Mouse (Mus musculus) CD4-positive naive resting alpha-beta T cell, adult 57 days (primary cell): ENCODE results near the gene Krt17. TPM values are rescaled to one million over a fixed set of nuclear protein-coding genes. Genes with fewer than 3 reads are reported as not detected.

Source experiments
- total RNA-seq: library from RNA; stranded (reverse); gene quantifications from one replicate; pipeline ENCODE4 v1.2.4, GENCODE M21; 2023

Krt17 gene
- total RNA-seq, result not detected

GRCm38 (mm10) chr11:100260514-100261234 is at the start of gene Krt17:
TSS of gene Krt17 (minus strand) at chr11:100261029.

DNA sequence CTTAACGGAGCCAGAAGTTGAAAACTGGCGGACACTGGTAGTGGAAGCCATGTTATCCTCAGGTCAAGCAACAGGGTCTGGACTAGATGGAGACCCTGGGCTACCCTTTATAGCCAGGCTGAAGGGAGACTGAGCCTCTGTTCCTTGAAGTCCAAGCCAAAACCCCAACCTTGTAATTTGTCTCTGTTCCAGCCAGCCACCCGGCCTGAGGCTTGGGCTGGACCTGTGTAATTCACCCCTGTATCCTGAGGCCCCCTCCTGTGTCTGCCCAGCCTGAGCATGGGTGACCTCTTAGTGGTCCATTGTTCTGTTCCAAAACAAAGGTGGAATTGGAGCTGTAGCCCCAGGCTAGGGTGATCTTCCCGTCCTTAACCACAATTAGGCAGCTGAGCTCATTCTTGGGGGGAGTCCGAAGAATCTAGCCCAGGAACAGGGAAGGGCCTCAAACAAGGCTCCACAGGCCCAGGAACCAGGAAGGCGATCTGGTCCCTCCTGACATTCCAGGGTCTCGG is 9.0 kb upstream of the Krt17 start, which contains the start of gene Krt42:
Gene Krt42, minus strand, starts transcription at position 51 of the 512 bp plus-strand sequence.

GRCm38 (mm10) chr11:100248852-100249465 is 11.9 kb downstream of the Krt17 start, which contains the start of gene Krt16:
TSS of gene Krt16 (minus strand) at chr11:100248902.

DNA sequence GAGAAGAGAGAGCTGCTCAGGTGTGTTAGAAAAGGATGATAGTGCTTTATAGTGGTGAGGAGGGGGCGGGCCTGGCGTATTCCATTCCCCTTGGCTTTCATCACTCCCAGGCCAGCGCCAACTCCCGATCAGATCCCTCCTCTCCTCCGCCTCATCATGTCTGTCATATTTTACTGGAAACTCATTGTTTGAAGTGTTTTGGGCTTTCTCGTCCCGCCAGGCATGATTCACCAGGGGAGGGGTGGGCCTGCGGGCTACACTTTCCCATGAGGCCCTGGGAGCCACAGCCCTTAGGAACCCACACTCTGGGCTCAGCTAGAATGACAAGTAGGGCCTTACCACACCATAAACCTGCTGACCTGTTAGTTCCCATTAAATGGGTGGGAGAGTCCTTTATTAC is 53.3 kb downstream of the Krt17 start, which contains the start of gene Krt14:
Gene Krt14, minus strand, starts transcription at position 51 of the 400 bp plus-strand sequence.

Other genes with a start within 250 kb of the Krt17 start
- not detected for gene Krt33a, start 244.8 kb downstream of the Krt17 start, total RNA-seq
- gene Krt33b, start 231.2 kb downstream of the Krt17 start, total RNA-seq, result not detected
- not detected for gene Krt34, start 219.5 kb downstream of the Krt17 start, total RNA-seq
- gene Krt31, start 210.5 kb downstream of the Krt17 start, total RNA-seq, result not detected
- gene Krt32, start 172.8 kb downstream of the Krt17 start, total RNA-seq, result not detected
- not detected for gene Krt35, start 164.8 kb downstream of the Krt17 start, total RNA-seq
- gene Krt36, start 155.4 kb downstream of the Krt17 start, total RNA-seq, result not detected
- gene Krt13, start 139.5 kb downstream of the Krt17 start, total RNA-seq, result not detected
- not detected for gene Krt15, start 125.1 kb downstream of the Krt17 start, total RNA-seq
- gene Krt19, start 112.4 kb downstream of the Krt17 start, total RNA-seq, result 4.8 TPM
- gene Krt9, start 67.8 kb downstream of the Krt17 start, total RNA-seq, result not detected
- gene Krt14, start 53.5 kb downstream of the Krt17 start, total RNA-seq, result not detected
- gene Krt16, start 12.1 kb downstream of the Krt17 start, total RNA-seq, result not detected
- not detected for gene Krt42, start 8.8 kb upstream of the Krt17 start, total RNA-seq
- 2,248 TPM for gene Eif1, start 58.9 kb upstream of the Krt17 start, total RNA-seq
- not detected for gene Gast, start 73.4 kb upstream of the Krt17 start, total RNA-seq
- gene Hap1, start 95.1 kb upstream of the Krt17 start, total RNA-seq, result 0.86 TPM
- gene Jup, start 136.7 kb upstream of the Krt17 start, total RNA-seq, result 13.5 TPM
- gene P3h4, start 153.8 kb upstream of the Krt17 start, total RNA-seq, result 0.35 TPM
- 1.8 TPM for gene Fkbp10, start 154.7 kb upstream of the Krt17 start, total RNA-seq
- gene Nt5c3b, start 180.8 kb upstream of the Krt17 start, total RNA-seq, result 91.2 TPM
- 2.0 TPM for gene Klhl10, start 180.9 kb upstream of the Krt17 start, total RNA-seq
- 27.2 TPM for gene Klhl11, start 211.7 kb upstream of the Krt17 start, total RNA-seq